Mouse (Mus musculus): Measurements from ENCODE around the gene Rprd2.

DNA sequence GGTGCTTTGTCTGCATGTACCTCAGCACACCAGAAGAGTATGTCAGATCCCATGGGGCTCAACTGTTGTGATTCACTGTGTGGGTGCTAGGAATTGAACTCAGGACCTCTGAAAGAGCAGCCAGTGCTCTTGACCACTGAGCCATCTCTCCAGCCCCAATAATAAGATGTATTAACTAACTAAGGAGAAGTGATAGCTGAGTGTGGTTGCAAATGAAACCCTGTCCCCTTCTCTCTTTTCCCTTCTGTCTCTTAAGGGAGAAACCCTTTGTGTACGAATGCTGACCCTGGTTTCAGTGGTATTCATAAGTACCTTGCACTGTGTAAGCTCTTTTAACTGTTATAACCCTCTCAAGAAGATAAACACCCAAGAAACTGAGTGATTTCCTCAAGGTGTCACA lies 102.6 kb downstream of the Rprd2 start:
- TF ChIP-seq CTCF (IDR thresholded peaks at IDR 0.05) (no peak), EP300 (IDR thresholded peaks at IDR 0.05; ENCODE audit: insufficient read depth, low read depth, low read length) (no peak), POLR2A (IDR thresholded peaks at IDR 0.05; ENCODE audit: insufficient read depth, low read depth, low read length) (no peak)

Measured in heart, adult 2 months (tissue).